Mouse (Mus musculus): ENCODE results near the gene Gm21679. TPM values are rescaled to one million over a fixed set of nuclear protein-coding genes. Genes with fewer than 3 reads are reported as not detected.
"Not testable (repeated sequence)": the region's sequence is repeated elsewhere in the genome, so short reads cannot be mapped to it uniquely, and the experiment has no call there.

The Gm21679 gene
- not detected in 2 replicates for total RNA-seq (2015; ENCODE audit: low replicate concordance)
- total RNA-seq (2017; ENCODE audit: low replicate concordance) = not detected in 2 replicates

GRCm38 (mm10) chrY:29683270-29683669 is at the start of gene Gm21679:
TSS of gene Gm21679 (minus strand) at chrY:29683370.
- ATAC-seq (replicated peaks; ENCODE audit: low FRiP score, poor library complexity, severe bottlenecking) = not testable (repeated sequence)

All from erythroblast, adult 5-6 weeks (primary cell).